Mouse (Mus musculus): ENCODE measurements around the gene Fzd2.
A peak's percentile ranks its signal among the peaks of the same experiment; 100 is the strongest.
"Not testable (repeated sequence)": the region's sequence is repeated elsewhere in the genome, so short reads cannot be mapped to it uniquely, and the experiment has no call there.

Fzd2 gene

GRCm38 (mm10) chr11:102604010-102604584, at the start of gene Fzd2:
Gene Fzd2, plus strand, starts transcription at chr11:102604396.
- DNase-seq (ENCODE audit: low spot score in 2 of 2) = peak in 1 of 2 experiments; percentile 31

- peak in 1 of 2 experiments; percentile 13 for DNase-seq (ENCODE audit: low spot score in 2 of 2)
These were observed 48.7 kb upstream of the Fzd2 start for GRCm38 (mm10) chr11:102555400-102556030.

GRCm38 (mm10) chr11:102556031-102556715, 48.0 kb upstream of the Fzd2 start, which contains the start of gene Gpatch8:
Gene Gpatch8, minus strand, starts transcription at chr11:102556392.
- peak; percentile 81 to 91 for DNase-seq (ENCODE audit: low spot score in 2 of 2)

GRCm38 (mm10) chr11:102556716-102557074, 47.5 kb upstream of the Fzd2 start:
- no peak for DNase-seq (ENCODE audit: low spot score in 2 of 2)

- DNase-seq (ENCODE audit: low spot score in 2 of 2) = no peak
These were observed 46.8 kb upstream of the Fzd2 start for GRCm38 (mm10) chr11:102557386-102557785.

- DNase-seq (ENCODE audit: low spot score in 2 of 2) = no peak
These were observed 45.5 kb upstream of the Fzd2 start for GRCm38 (mm10) chr11:102558704-102559103.

- DNase-seq (ENCODE audit: low spot score in 2 of 2) = not testable (repeated sequence)
These were observed 39.1 kb upstream of the Fzd2 start for GRCm38 (mm10) chr11:102564952-102565671.

GRCm38 (mm10) chr11:102565741-102566140, 38.5 kb upstream of the Fzd2 start:
- DNase-seq (ENCODE audit: low spot score in 2 of 2) = no peak

- DNase-seq (ENCODE audit: low spot score in 2 of 2) = no peak
These were observed 37.9 kb upstream of the Fzd2 start for GRCm38 (mm10) chr11:102566290-102566689.

GRCm38 (mm10) chr11:102567157-102567556, 37.0 kb upstream of the Fzd2 start:
- no peak for DNase-seq (ENCODE audit: low spot score in 2 of 2)

GRCm38 (mm10) chr11:102567723-102568122, 36.5 kb upstream of the Fzd2 start:
- no peak for DNase-seq (ENCODE audit: low spot score in 2 of 2)

GRCm38 (mm10) chr11:102568191-102568590, 36.0 kb upstream of the Fzd2 start:
- no peak for DNase-seq (ENCODE audit: low spot score in 2 of 2)

- no peak for DNase-seq (ENCODE audit: low spot score in 2 of 2)
These were observed 35.3 kb upstream of the Fzd2 start for GRCm38 (mm10) chr11:102568756-102569377.

- DNase-seq (ENCODE audit: low spot score in 2 of 2) = peak; percentile 72 to 79
These were observed 31.1 kb upstream of the Fzd2 start for GRCm38 (mm10) chr11:102572866-102573663.

GRCm38 (mm10) chr11:102575034-102575433, 29.2 kb upstream of the Fzd2 start:
- no peak for DNase-seq (ENCODE audit: low spot score in 2 of 2)

- no peak for DNase-seq (ENCODE audit: low spot score in 2 of 2)
These were observed 28.0 kb upstream of the Fzd2 start for GRCm38 (mm10) chr11:102576050-102576754.

GRCm38 (mm10) chr11:102578341-102579118, 25.7 kb upstream of the Fzd2 start:
- peak; percentile 23 to 62 for DNase-seq (ENCODE audit: low spot score in 2 of 2)

- no peak for DNase-seq (ENCODE audit: low spot score in 2 of 2)
These were observed 24.8 kb upstream of the Fzd2 start, which contains the start of gene Gm11627 for GRCm38 (mm10) chr11:102579165-102580033. Gene Gm11627, minus strand, starts transcription at chr11:102579461.

GRCm38 (mm10) chr11:102580034-102580330, 24.2 kb upstream of the Fzd2 start:
- no peak for DNase-seq (ENCODE audit: low spot score in 2 of 2)
